Mouse (Mus musculus) lung, embryonic 14.5 days (tissue): ENCODE results near the gene Txnip. TPM values are rescaled to one million over a fixed set of nuclear protein-coding genes. Genes with fewer than 3 reads are reported as not detected.

ENCODE experiments used
- ATAC-seq: fragments of 200-750 bp; cut with Nextera tagmentation; 2 replicates; pipeline ENCODE4 v1.8.0; 2017; ENCODE audit warnings: mild to moderate bottlenecking, moderate TSS enrichment, moderate library complexity; ENCODE audit not compliant: insufficient read depth
- DNase-seq: peaks from one replicate; pipeline ENCODE4 v3.0.0-alpha.2; 2015
- H3K27ac ChIP-seq: fragments of 300-500 bp; sonication (generic); 2 replicates; pipeline ENCODE4 v1.5.1; 2014; ENCODE audit warnings: low read depth, mild to moderate bottlenecking, moderate library complexity
- H3K27me3 ChIP-seq: fragments of 300-500 bp; sonication (generic); 2 replicates; pipeline ENCODE4 v1.6.1; 2014; ENCODE audit warnings: low read length, control low read depth; ENCODE audit not compliant: insufficient read depth
- H3K36me3 ChIP-seq: fragments of 300-500 bp; sonication (generic); 2 replicates; pipeline ENCODE4 v1.6.1; 2014; ENCODE audit warnings: control low read depth; ENCODE audit not compliant: insufficient read depth
- H3K4me1 ChIP-seq: fragments of 300-500 bp; sonication (generic); 2 replicates; pipeline ENCODE4 v1.6.1; 2014; ENCODE audit warnings: antibody characterized with exemption, control low read depth; ENCODE audit not compliant: insufficient read depth
- H3K4me2 ChIP-seq: fragments of 300-500 bp; sonication (generic); 2 replicates; pipeline ENCODE4 v1.6.1; 2014; ENCODE audit warnings: mild to moderate bottlenecking
- H3K4me3 ChIP-seq: fragments of 300-500 bp; sonication (generic); 2 replicates; pipeline ENCODE4 v1.5.1; 2014; ENCODE audit warnings: low read depth, low read length
- H3K9ac ChIP-seq: fragments of 300-500 bp; sonication (generic); 2 replicates; pipeline ENCODE4 v1.6.1; 2014
- H3K9me3 ChIP-seq: fragments of 300-500 bp; sonication (generic); 2 replicates; pipeline ENCODE4 v1.6.1; 2016; ENCODE audit warnings: low read depth, low read length, control low read depth
- CTCF ChIP-seq: IDR thresholded peaks from 2 replicates; pipeline ENCODE4 v1.5.1; 2016; ENCODE audit warnings: antibody characterized with exemption, low read depth
- WGBS: fragments of 180-500 bp; shearing (Covaris S2); extraction: QIAGEN DNeasy Blood & Tissue Kit; methylation state at CpG from one replicate; pipeline ENCODE4 v1.1.7; 2014; 5-methylcytosine and 5-hydroxymethylcytosine counted together
- polyA plus RNA-seq: library from polyadenylated mRNA; unstranded; fragments of >200 nt; fragmentation: Nextera tagmentation; extraction: Ambion mirVana; gene quantifications from 2 replicates; pipeline ENCODE4 v1.2.1, GENCODE M21; 2014

The Txnip gene
- polyA plus RNA-seq, 1 experiment from 2014 or later = 77.2 TPM

DNA sequence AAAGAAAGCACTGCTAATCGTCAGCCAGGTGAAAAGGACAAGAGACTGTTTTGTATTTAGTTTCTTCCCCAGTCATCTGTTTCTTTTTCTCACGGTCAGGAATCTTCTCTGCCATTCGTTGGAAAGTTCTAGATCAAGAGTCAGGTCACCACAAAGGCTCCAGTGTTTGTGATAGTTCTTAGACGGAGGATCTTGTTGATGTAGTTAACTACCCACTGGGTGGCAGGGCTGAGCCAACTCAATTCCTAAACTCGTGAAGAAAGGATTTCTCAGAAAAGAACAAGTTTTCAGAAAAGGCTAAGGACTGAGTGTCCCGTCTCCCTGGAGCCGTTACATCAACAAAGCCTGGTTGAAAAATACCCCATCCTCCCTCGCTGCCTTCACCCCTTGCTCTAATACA is 6.6 kb upstream of the Txnip start:
- Histone ChIP-seq H3K4me1 (peaks cover 9% of the 10 kb centered on the region; the same call in 1 of the 2 replicates), H3K4me3 (no peak overlapping the region), H3K27ac (no peak overlapping the region), H3K36me3 (no peaks in the 10 kb centered on the region), H3K4me2 (no peak overlapping the region), H3K9me3 (no peaks in the 10 kb centered on the region), H3K27me3 (no peaks in the 10 kb centered on the region), H3K9ac (peak overlapping the region; percentile 22; the same call in 1 of the 2 replicates)
- no peak for ATAC-seq
- TF ChIP-seq CTCF = peak; percentile 67
- DNase-seq = peak; percentile 88
- WGBS = 5% methylated on average over 8 of the region's 8 CpGs

GRCm38 (mm10) chr3:96551890-96552289 is 5.9 kb upstream of the Txnip start:
- no peak overlapping the region for H3K27ac ChIP-seq
- no peaks in the 10 kb centered on the region for H3K9me3 ChIP-seq
- no peaks in the 10 kb centered on the region for H3K36me3 ChIP-seq
- no peak for TF ChIP-seq CTCF
- 67% methylated on average over 7 of the region's 7 CpGs for WGBS
- H3K9ac ChIP-seq = peak overlapping the region; percentile 22; the same call in 1 of the 2 replicates
- ATAC-seq = no peak
- H3K4me3 ChIP-seq = no peak overlapping the region
- no peak for DNase-seq
- no peaks in the 10 kb centered on the region for H3K27me3 ChIP-seq
- peaks cover 16% of the 10 kb centered on the region; the same call in 1 of the 2 replicates for H3K4me1 ChIP-seq
- no peak overlapping the region for H3K4me2 ChIP-seq

- TF ChIP-seq CTCF = no peak
- no peaks in the 10 kb centered on the region for H3K27me3 ChIP-seq
- DNase-seq = no peak
- 67% methylated on average over 6 of the region's 6 CpGs for WGBS
- H3K4me3 ChIP-seq = no peak overlapping the region
- no peak overlapping the region for H3K9ac ChIP-seq
- no peaks in the 10 kb centered on the region for H3K9me3 ChIP-seq
- H3K4me1 ChIP-seq = peaks cover 16% of the 10 kb centered on the region; the same call in 1 of the 2 replicates
- H3K27ac ChIP-seq = no peak overlapping the region
- no peak for ATAC-seq
- no peaks in the 10 kb centered on the region for H3K36me3 ChIP-seq
- H3K4me2 ChIP-seq = no peak overlapping the region
Observed at GRCm38 (mm10) chr3:96553601-96554000, 4.2 kb upstream of the Txnip start.

GRCm38 (mm10) chr3:96554251-96554650 is 3.5 kb upstream of the Txnip start:
- no peak overlapping the region for H3K9ac ChIP-seq
- H3K4me1 ChIP-seq = peaks cover 16% of the 10 kb centered on the region; the same call in 1 of the 2 replicates
- no peak for TF ChIP-seq CTCF
- 80% methylated on average over 6 of the region's 6 CpGs for WGBS
- no peak for DNase-seq
- no peaks in the 10 kb centered on the region for H3K27me3 ChIP-seq
- no peak overlapping the region for H3K27ac ChIP-seq
- ATAC-seq = no peak
- H3K4me3 ChIP-seq = no peak overlapping the region
- no peak overlapping the region for H3K4me2 ChIP-seq
- H3K36me3 ChIP-seq = 0 out of 2 replicates have a peak, but pooled peaks cover 2% of the 10 kb centered on the region
- H3K9me3 ChIP-seq = no peaks in the 10 kb centered on the region

GRCm38 (mm10) chr3:96555041-96555596 is 2.6 kb upstream of the Txnip start:
- ATAC-seq (peak; percentile 36), DNase-seq (peak; percentile 94)
- WGBS = 6% methylated on average over 12 of the region's 12 CpGs
- peak overlapping the region; percentile 93 for H3K4me2 ChIP-seq
- H3K36me3 ChIP-seq = peaks cover 10% of the 10 kb centered on the region
- no peaks in the 10 kb centered on the region for H3K9me3 ChIP-seq
- H3K27ac ChIP-seq = peak overlapping the region; percentile 77
- no peak for TF ChIP-seq CTCF
- no peaks in the 10 kb centered on the region for H3K27me3 ChIP-seq
- no peak overlapping the region for H3K4me3 ChIP-seq
- H3K9ac ChIP-seq = no peak overlapping the region
- peaks cover 22% of the 10 kb centered on the region; the same call in 1 of the 2 replicates for H3K4me1 ChIP-seq

DNA sequence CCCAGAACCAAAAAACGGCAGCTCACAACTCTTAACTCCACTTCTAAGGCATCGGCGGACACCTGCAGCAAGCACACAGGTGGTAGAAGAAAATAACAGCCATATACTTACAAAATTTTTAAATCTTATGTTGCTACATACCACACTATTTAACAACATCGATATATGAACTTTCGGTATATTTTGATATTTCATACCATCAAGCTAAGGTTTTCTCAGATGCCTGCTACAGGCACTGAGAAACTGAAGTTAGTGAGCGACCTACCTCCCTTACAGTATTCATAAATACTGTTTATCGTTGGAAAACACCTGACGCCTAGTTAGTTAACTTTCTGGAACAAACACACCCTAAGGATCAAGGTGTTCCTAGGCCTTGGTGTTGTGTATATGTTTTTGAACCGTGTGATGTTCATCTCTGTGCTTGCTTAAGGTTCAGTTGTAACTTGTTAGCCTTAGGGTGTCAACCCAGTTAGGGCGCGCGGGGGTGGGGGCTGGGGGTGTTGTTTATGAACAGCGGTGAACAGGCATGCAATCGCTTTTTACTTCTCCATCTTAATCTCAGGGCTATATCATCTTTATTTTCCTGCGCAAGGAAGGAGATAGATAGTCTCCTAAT is 1.6 kb upstream of the Txnip start:
- peaks cover 22% of the 10 kb centered on the region for H3K4me1 ChIP-seq
- no peak overlapping the region for H3K9ac ChIP-seq
- DNase-seq = no peak
- H3K27ac ChIP-seq = peak overlapping the region; percentile 77; the same call in 1 of the 2 replicates
- TF ChIP-seq CTCF = no peak
- H3K27me3 ChIP-seq = no peaks in the 10 kb centered on the region
- H3K4me3 ChIP-seq = peak overlapping the region; percentile 77
- WGBS = 68% methylated on average over 15 of the region's 15 CpGs
- H3K4me2 ChIP-seq = peak overlapping the region; percentile 93
- no peak for ATAC-seq
- peaks cover 20% of the 10 kb centered on the region for H3K36me3 ChIP-seq
- no peaks in the 10 kb centered on the region for H3K9me3 ChIP-seq

GRCm38 (mm10) chr3:96556651-96557635 is 814 bp upstream of the Txnip start:
- H3K36me3 ChIP-seq = peaks cover 25% of the 10 kb centered on the region
- no peaks in the 10 kb centered on the region for H3K9me3 ChIP-seq
- peak overlapping the region; percentile 67 for H3K9ac ChIP-seq
- ATAC-seq = no peak
- H3K4me1 ChIP-seq = peaks cover 24% of the 10 kb centered on the region
- WGBS = 4% methylated on average over 22 of the region's 22 CpGs
- no peak for TF ChIP-seq CTCF
- H3K4me2 ChIP-seq = peak overlapping the region; percentile 93
- H3K27me3 ChIP-seq = no peaks in the 10 kb centered on the region
- DNase-seq = peak; percentile 43
- H3K4me3 ChIP-seq = peak overlapping the region; percentile 77
- peak overlapping the region; percentile 92 for H3K27ac ChIP-seq
